Mouse (Mus musculus) CD8-positive naive resting alpha-beta T cell, adult 2 months (primary cell): ENCODE results near the gene Tmem182.

ENCODE experiments used
- DNase-seq, 2 experiments: peaks; one replicate each; pipeline ENCODE4 v3.0.0; 2022; ENCODE audit warnings: low read depth in 2 of 2, low spot score in 2 of 2

Gene Tmem182

GRCm38 (mm10) chr1:40797348-40797747 lies 8.1 kb upstream of the Tmem182 start:
- peak; percentile 32 to 65 for DNase-seq

GRCm38 (mm10) chr1:40799121-40799520 lies 6.3 kb upstream of the Tmem182 start:
- no peak for DNase-seq

GRCm38 (mm10) chr1:40800908-40801307 lies 4.5 kb upstream of the Tmem182 start:
- no peak for DNase-seq

- peak; percentile 14 to 20 for DNase-seq
These were observed 2.6 kb upstream of the Tmem182 start for GRCm38 (mm10) chr1:40802759-40803158.

- no peak for DNase-seq
These were observed 1.3 kb upstream of the Tmem182 start for GRCm38 (mm10) chr1:40804118-40804517.

- no peak for DNase-seq
These were observed 490 bp downstream of the Tmem182 start for GRCm38 (mm10) chr1:40805891-40806290.

- DNase-seq, result no peak
These were observed 3.2 kb downstream of the Tmem182 start for GRCm38 (mm10) chr1:40808643-40809042.

GRCm38 (mm10) chr1:40815071-40815845 lies 9.9 kb downstream of the Tmem182 start:
- DNase-seq, result no peak

- DNase-seq, result no peak
These were observed 19.1 kb downstream of the Tmem182 start for GRCm38 (mm10) chr1:40824517-40824916.

GRCm38 (mm10) chr1:40824936-40825335 lies 19.5 kb downstream of the Tmem182 start:
- DNase-seq, result no peak

- no peak for DNase-seq
These were observed 20.4 kb downstream of the Tmem182 start for GRCm38 (mm10) chr1:40825826-40826225.

- no peak for DNase-seq
These were observed 24.0 kb downstream of the Tmem182 start for GRCm38 (mm10) chr1:40829213-40829914.

GRCm38 (mm10) chr1:40830712-40831507 lies 25.5 kb downstream of the Tmem182 start:
- no peak for DNase-seq

- DNase-seq, result no peak
These were observed 30.1 kb downstream of the Tmem182 start for GRCm38 (mm10) chr1:40835468-40835867.

GRCm38 (mm10) chr1:40840605-40841004 lies 35.2 kb downstream of the Tmem182 start:
- no peak for DNase-seq

- DNase-seq, result no peak
These were observed 35.8 kb downstream of the Tmem182 start for GRCm38 (mm10) chr1:40841032-40841761.

- peak in 1 of 2 experiments; percentile 11 for DNase-seq
These were observed 39.2 kb downstream of the Tmem182 start for GRCm38 (mm10) chr1:40844616-40845015.

- DNase-seq, result no peak
These were observed 42.0 kb downstream of the Tmem182 start for GRCm38 (mm10) chr1:40847196-40847938.

GRCm38 (mm10) chr1:40851286-40851685 lies 45.9 kb downstream of the Tmem182 start:
- DNase-seq, result no peak

GRCm38 (mm10) chr1:40855268-40855667 lies 49.9 kb downstream of the Tmem182 start:
- DNase-seq, result no peak
